Mouse (Mus musculus) lung, adult 2 months (tissue): ENCODE data around the gene Ttn. TPM values are rescaled to one million over a fixed set of nuclear protein-coding genes. Genes with fewer than 3 reads are reported as not detected.

ENCODE experiments used
- DNase-seq: peaks from one replicate; pipeline ENCODE4 v3.0.0; 2022
- H3K4me1 ChIP-seq: fragments of 200-500 bp; 2 replicates; pipeline ENCODE4 v1.6.1; 2011; ENCODE audit warnings: low read length; ENCODE audit not compliant: control insufficient read depth, insufficient read depth
- H3K4me3 ChIP-seq: fragments of 200-500 bp; replicated peaks from 2 replicates; pipeline ENCODE3; 2011; ENCODE audit warnings: low read depth, mild to moderate bottlenecking, control low read depth, low read length; ENCODE audit errors: extremely low read depth
- CTCF ChIP-seq: fragments of 200-500 bp; IDR thresholded peaks from 2 replicates; pipeline ENCODE4 v1.5.1; 2011; ENCODE audit warnings: mild to moderate bottlenecking, low read length, control low read depth; ENCODE audit not compliant: insufficient read depth
- POLR2A ChIP-seq: fragments of 200-500 bp; IDR thresholded peaks from 2 replicates; pipeline ENCODE4 v1.6.1; 2011; ENCODE audit warnings: low read depth, mild to moderate bottlenecking, control low read depth, low read length, borderline replicate concordance; ENCODE audit errors: extremely low read depth
- WGBS: fragments of 180-500 bp; shearing (Covaris S2); methylation state at CpG from one replicate; pipeline ENCODE4 v1.1.7; 2018; 5-methylcytosine and 5-hydroxymethylcytosine counted together
- polyA plus RNA-seq: library from polyadenylated mRNA; depleted of rRNA; stranded (reverse); fragments of >200 nt; gene quantifications from 2 replicates; pipeline ENCODE4 v1.2.3, GENCODE M21; 2012

The Ttn gene
- polyA plus RNA-seq, 1 experiment = 6.3 TPM

DNA sequence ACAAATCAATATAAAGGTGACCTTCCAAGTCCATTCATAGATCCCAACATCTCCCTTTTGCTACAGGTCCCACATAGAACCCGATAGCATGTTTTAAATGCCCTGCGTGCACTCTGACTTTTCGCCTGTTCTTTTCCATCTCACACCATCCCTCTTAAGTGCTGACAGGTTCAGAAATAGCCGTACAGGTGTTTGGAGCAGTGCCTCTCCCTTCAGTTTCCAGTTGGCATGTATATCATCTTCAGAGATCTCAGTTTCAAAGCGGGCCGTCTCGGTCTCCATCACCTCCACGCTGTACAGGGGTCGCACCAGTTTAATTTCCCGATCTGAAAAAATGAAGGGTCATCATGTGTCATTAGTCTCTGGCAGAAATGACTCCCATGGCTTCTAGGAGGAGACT, 174.0 kb downstream of the Ttn start:
- no peak for TF ChIP-seq POLR2A
- no peaks in the 10 kb centered on the region for H3K4me1 ChIP-seq
- H3K4me3 ChIP-seq = no peak overlapping the region
- 88% methylated on average over 10 of the region's 10 CpGs for WGBS
- no peak for DNase-seq

DNA sequence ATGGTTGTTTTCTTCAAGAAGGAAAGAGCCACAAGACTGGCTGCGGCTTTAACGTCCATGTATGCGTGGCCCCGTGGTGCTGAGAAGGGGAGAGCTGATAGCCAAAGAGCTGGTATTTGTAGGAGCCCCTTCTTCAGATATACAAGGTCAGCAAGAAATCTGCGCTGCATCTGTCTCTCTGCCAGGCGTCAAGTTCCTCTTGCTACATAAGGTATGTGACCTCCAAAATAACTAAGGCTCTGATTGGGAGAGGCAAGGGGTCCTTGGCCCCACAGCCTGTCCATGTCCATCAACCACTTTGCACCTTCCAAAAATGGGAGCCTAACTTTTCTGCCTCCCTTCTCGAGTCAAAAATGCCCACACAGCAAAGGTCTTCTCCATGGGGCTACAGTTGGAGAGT, 175.1 kb downstream of the Ttn start:
- Histone ChIP-seq H3K4me3 (no peak overlapping the region), H3K4me1 (no peaks in the 10 kb centered on the region)
- 79% methylated on average over 7 of the region's 7 CpGs for WGBS
- no peak for DNase-seq
- TF ChIP-seq POLR2A (no peak), CTCF (no peak)

DNA sequence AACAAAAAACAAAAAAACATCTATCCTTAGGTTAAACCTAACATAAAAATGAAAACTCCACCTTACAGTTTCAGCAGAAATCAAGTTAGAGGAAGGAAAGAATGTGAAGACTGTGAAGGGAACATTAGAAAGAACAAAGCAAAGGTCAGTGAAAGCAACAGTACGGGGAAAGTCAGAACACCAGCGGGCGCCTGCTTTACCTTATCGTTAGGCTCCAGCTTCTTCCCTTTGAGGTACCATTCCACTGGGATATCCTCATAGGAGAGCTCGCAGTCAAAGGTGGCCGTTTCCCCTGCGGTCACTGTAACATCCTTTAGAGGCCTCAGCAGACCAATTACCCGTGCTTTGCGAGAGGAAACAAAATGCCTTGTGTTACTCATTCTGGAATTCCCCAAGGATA, 175.5 kb downstream of the Ttn start:
- no peaks in the 10 kb centered on the region for H3K4me1 ChIP-seq
- no peak for DNase-seq
- no peak overlapping the region for H3K4me3 ChIP-seq
- no peak for TF ChIP-seq CTCF
- no peak for TF ChIP-seq POLR2A
- 82% methylated on average over 9 of the region's 9 CpGs for WGBS

DNA sequence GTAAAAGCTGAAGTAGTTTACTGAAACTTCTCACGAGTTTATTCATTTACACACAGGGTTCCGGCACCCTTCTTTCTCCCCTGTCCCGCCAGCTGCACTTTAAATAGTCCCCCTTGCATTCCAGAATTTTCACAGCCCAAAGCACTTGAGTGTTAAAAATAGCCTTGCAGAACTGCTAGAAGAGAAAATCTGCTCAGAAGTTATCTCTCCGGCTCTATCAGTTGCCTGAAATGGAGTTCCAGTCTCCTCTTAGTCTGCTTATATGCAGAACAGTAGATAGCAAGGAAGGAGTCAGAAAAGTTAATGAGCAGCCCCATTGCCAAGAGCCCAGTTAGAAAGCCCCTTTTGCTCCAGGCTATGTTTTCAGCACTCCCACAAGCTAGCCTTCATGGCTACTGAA, 176.0 kb downstream of the Ttn start:
- TF ChIP-seq POLR2A (no peak), CTCF (no peak)
- 54% methylated on average over 4 of the region's 4 CpGs for WGBS
- H3K4me1 ChIP-seq = no peaks in the 10 kb centered on the region
- DNase-seq = no peak
- H3K4me3 ChIP-seq = no peak overlapping the region

DNA sequence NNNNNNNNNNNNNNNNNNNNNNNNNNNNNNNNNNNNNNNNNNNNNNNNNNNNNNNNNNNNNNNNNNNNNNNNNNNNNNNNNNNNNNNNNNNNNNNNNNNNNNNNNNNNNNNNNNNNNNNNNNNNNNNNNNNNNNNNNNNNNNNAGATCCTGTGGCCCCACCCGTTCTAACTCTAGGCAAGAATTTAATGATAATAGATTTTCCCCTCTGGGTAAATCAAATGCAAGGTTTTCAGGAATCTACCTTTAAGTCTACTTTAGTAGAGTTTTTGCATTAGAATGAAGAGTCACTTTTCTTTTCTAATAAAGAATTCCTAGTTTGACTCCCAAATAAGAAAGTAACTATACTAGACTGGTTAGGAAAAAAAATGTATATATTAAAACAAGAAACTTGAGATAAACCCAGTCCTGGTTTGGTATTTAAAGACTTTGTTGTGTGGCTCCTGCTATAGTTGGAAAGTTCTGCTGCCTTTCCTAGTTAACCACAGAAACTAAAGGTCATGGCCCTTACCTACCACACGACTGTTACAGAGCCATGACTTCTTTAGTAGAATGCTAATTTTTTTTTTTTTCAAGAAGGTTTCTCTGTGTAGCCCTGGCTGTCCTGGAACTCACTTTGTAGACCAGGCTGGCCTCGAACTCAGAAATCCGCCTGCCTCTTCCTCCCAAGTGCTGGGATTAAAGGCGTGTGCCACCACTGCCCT, 177.0 kb downstream of the Ttn start:
- Histone ChIP-seq H3K4me3 (no peak overlapping the region), H3K4me1 (no peaks in the 10 kb centered on the region)
- no peak for TF ChIP-seq CTCF
- TF ChIP-seq POLR2A = no peak
- WGBS = 76% methylated on average over 5 of the region's 5 CpGs
- DNase-seq = no peak

DNA sequence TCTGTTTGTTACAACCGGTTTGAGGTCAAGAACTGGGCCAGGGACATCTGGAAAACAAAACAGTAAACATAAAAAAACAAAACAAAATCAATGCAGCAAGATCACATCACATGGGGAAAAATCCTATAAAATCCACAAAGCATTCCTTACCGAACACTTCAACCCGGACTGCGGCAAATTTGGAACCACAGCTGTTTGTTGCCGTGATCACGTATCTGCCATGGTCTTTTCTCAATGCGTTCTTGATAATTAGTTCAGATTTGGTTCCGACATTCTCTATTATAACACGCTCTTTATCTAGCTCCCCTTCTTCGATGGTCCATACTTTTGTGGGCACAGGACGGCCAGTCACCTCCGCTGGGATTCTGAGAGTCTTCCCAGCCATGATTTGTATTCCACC, 198.2 kb downstream of the Ttn start:
- TF ChIP-seq CTCF (no peak), POLR2A (no peak)
- H3K4me3 ChIP-seq = no peak overlapping the region
- no peak for DNase-seq
- WGBS = 95% methylated on average over 12 of the region's 12 CpGs
- H3K4me1 ChIP-seq = no peaks in the 10 kb centered on the region

DNA sequence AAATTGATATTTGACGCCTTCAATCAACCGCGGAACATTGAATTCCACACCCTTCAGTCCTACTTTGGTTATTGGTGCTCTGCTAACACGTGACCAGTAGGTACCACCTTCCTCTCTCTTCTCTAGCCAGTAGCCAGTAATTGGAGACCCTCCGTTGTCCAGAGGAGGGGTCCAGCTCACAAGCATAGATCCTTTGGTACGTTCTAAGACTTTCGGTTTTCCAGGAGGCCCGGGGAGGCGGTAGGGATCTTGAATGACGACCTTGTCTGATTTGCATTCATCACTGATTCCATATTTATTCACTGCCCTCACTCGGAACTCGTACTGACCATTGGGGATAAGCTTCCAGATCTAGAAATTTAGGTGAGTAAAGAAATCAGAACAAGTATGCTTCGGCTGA, 201.6 kb downstream of the Ttn start:
- 87% methylated on average over 13 of the region's 13 CpGs for WGBS
- H3K4me1 ChIP-seq = no peaks in the 10 kb centered on the region
- TF ChIP-seq CTCF (no peak), POLR2A (no peak)
- H3K4me3 ChIP-seq = no peak overlapping the region
- no peak for DNase-seq

DNA sequence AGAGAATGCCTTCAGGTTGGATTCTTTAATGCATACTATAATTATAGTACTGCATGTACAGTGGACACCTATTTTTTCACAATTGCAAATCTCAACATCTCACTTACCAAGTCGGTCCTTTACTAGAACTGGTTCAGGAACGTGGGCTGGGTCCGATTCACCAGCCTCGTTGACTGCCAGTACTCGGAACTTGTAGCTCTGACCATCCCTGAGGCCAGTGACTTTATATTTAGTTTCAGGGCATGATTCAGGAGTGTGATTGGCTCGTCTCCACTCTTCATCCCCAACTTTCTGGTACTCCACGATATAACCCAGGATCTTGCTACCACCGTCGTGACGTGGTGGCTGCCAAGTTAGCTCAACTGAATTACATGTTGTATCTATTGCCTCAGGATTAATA, 212.5 kb downstream of the Ttn start:
- TF ChIP-seq CTCF (no peak), POLR2A (no peak)

DNA sequence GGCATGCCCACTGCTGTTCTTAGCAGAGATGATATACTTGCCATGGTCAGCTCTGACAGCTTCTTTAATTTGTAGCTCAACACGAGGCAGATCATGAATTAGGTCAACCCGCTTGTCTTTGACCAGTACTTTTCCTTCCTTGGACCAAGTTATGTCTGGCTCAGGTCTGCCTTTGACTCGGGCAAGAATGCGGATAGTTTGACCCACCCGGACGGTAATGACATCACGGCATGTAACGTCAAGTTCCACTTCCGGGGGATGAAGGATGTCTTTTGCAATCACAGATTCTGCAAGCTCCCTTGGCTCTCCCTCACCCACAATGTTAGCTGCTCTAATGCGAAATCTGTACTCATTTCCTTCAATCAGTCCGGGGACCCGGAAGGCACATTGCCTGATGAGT, 215.1 kb downstream of the Ttn start:
- Histone ChIP-seq H3K4me1 (no peaks in the 10 kb centered on the region), H3K4me3 (no peak overlapping the region)
- DNase-seq = no peak
- 93% methylated on average over 12 of the region's 12 CpGs for WGBS
- no peak for TF ChIP-seq POLR2A
- no peak for TF ChIP-seq CTCF

More for the DNA sequence above, 212.5 kb downstream of the Ttn start:
- Histone ChIP-seq H3K4me3 (no peak overlapping the region), H3K4me1 (no peaks in the 10 kb centered on the region)
- no peak for DNase-seq
- WGBS = 90% methylated on average over 10 of the region's 10 CpGs

DNA sequence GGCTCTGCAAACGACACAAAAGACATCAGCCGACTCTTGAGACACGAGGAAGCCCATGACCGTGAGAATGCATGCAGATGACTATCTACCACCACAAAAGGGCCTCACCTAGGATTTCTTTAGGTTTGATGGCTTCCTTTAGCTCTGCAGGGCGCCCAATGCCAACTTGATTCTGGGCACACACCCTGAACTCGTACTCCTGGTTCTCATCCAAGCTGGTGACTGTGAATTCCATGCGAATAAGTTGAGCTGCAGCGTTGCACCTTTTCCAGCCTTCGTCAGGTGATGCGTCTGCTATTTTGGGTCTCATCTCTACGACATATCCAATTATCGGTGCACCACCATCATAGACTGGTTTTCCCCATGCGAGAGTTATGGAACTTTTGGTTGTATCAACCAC, 217.8 kb downstream of the Ttn start:
- Histone ChIP-seq H3K4me3 (no peak overlapping the region), H3K4me1 (no peaks in the 10 kb centered on the region)
- TF ChIP-seq CTCF (no peak), POLR2A (no peak)
- DNase-seq = no peak
- WGBS = 86% methylated on average over 13 of the region's 13 CpGs
